Mouse (Mus musculus): ENCODE data around the gene Fkbp9. TPM values are rescaled to one million over a fixed set of nuclear protein-coding genes. Genes with fewer than 3 reads are reported as not detected.

The Fkbp9 gene
- polyA plus RNA-seq, 1 experiment from 2014 or later: 104 TPM

- ATAC-seq (replicated peaks; ENCODE audit: low FRiP score, low read depth): no peak
- no peak overlapping the region for H3K9ac ChIP-seq (ENCODE audit: low read depth, low read length)
- no peaks in the 10 kb centered on the region for H3K4me1 ChIP-seq (replicated peaks; ENCODE audit: insufficient read depth, low read length)
- 0 out of 2 replicates have a peak, but pooled peaks cover 11% of the 10 kb centered on the region for H3K36me3 ChIP-seq (ENCODE audit: insufficient read depth, low read length)
- no peak overlapping the region for H3K4me3 ChIP-seq (replicated peaks; ENCODE audit: low read depth, low read length)
- no peak overlapping the region for H3K4me2 ChIP-seq (ENCODE audit: low read length)
- no peaks in the 10 kb centered on the region for H3K9me3 ChIP-seq (replicated peaks; ENCODE audit: low read length)
- no peak for TF ChIP-seq CTCF (IDR thresholded peaks at IDR 0.05; ENCODE audit: low read depth)
- WGBS: 75% methylated on average over 4 of the region's 4 CpGs
- no peaks in the 10 kb centered on the region for H3K27me3 ChIP-seq (ENCODE audit: insufficient read depth, low read length)
- no peak for DNase-seq (ENCODE audit: low spot score)
- no peak overlapping the region for H3K27ac ChIP-seq
Observed at GRCm38 (mm10) chr6:56876870-56877269, 45.0 kb downstream of the Fkbp9 start.

GRCm38 (mm10) chr6:56877985-56878384 is 46.1 kb downstream of the Fkbp9 start:
- H3K27ac ChIP-seq: no peak overlapping the region
- ATAC-seq (replicated peaks; ENCODE audit: low FRiP score, low read depth) (no peak), DNase-seq (ENCODE audit: low spot score) (no peak)
- no peaks in the 10 kb centered on the region for H3K9me3 ChIP-seq (replicated peaks; ENCODE audit: low read length)
- H3K4me1 ChIP-seq (replicated peaks; ENCODE audit: insufficient read depth, low read length): no peaks in the 10 kb centered on the region
- H3K4me2 ChIP-seq (ENCODE audit: low read length): no peak overlapping the region
- H3K9ac ChIP-seq (ENCODE audit: low read depth, low read length): no peak overlapping the region
- 0 out of 2 replicates have a peak, but pooled peaks cover 20% of the 10 kb centered on the region for H3K36me3 ChIP-seq (ENCODE audit: insufficient read depth, low read length)
- no peaks in the 10 kb centered on the region for H3K27me3 ChIP-seq (ENCODE audit: insufficient read depth, low read length)
- TF ChIP-seq CTCF (IDR thresholded peaks at IDR 0.05; ENCODE audit: low read depth): peak; percentile 33; the same call in 1 of the 2 replicates
- WGBS: 90% methylated on average over 8 of the region's 8 CpGs
- H3K4me3 ChIP-seq (replicated peaks; ENCODE audit: low read depth, low read length): no peak overlapping the region

GRCm38 (mm10) chr6:56879352-56879955 is 47.6 kb downstream of the Fkbp9 start:
- no peaks in the 10 kb centered on the region for H3K9me3 ChIP-seq (replicated peaks; ENCODE audit: low read length)
- H3K4me3 ChIP-seq (replicated peaks; ENCODE audit: low read depth, low read length): no peak overlapping the region
- no peak overlapping the region for H3K27ac ChIP-seq
- 48% methylated on average over 1 of the region's 1 CpGs for WGBS
- ATAC-seq (replicated peaks; ENCODE audit: low FRiP score, low read depth) (peak; percentile 43), DNase-seq (ENCODE audit: low spot score) (peak; percentile 4)
- peaks cover 25% of the 10 kb centered on the region; the same call in 1 of the 2 replicates for H3K36me3 ChIP-seq (ENCODE audit: insufficient read depth, low read length)
- no peak overlapping the region for H3K9ac ChIP-seq (ENCODE audit: low read depth, low read length)
- no peaks in the 10 kb centered on the region for H3K4me1 ChIP-seq (replicated peaks; ENCODE audit: insufficient read depth, low read length)
- no peak overlapping the region for H3K4me2 ChIP-seq (ENCODE audit: low read length)
- no peak for TF ChIP-seq CTCF (IDR thresholded peaks at IDR 0.05; ENCODE audit: low read depth)
- no peaks in the 10 kb centered on the region for H3K27me3 ChIP-seq (ENCODE audit: insufficient read depth, low read length)

DNA sequence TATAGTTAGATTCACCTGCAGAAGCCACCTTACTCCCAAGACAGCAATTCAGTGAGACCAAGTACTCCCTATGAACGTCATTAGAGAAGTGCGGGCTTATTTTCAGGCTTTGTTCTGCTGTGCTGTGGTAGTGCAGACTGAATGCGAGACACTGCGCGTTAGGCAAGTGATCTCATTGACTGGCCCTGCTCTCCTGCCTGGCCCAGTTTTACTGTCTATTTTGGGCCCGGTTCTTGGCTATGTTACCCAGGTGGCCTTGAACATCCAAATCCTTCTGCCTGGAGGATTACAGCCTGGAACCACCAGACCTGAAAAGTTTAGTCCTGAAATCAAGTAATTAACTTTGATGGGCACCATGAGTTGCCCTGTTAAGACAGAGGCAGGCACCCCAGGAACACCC is 56.7 kb downstream of the Fkbp9 start:
- Histone ChIP-seq H3K4me3 (replicated peaks; ENCODE audit: low read depth, low read length) (no peak overlapping the region), H3K36me3 (ENCODE audit: insufficient read depth, low read length) (peaks cover 28% of the 10 kb centered on the region; the same call in 1 of the 2 replicates), H3K27ac (no peak overlapping the region), H3K9me3 (replicated peaks; ENCODE audit: low read length) (no peaks in the 10 kb centered on the region), H3K9ac (ENCODE audit: low read depth, low read length) (no peak overlapping the region), H3K4me2 (ENCODE audit: low read length) (no peak overlapping the region), H3K27me3 (ENCODE audit: insufficient read depth, low read length) (no peaks in the 10 kb centered on the region), H3K4me1 (replicated peaks; ENCODE audit: insufficient read depth, low read length) (no peaks in the 10 kb centered on the region)
- DNase-seq (ENCODE audit: low spot score) (no peak), ATAC-seq (replicated peaks; ENCODE audit: low FRiP score, low read depth) (no peak)
- WGBS: 94% methylated on average over 6 of the region's 6 CpGs
- TF ChIP-seq CTCF (IDR thresholded peaks at IDR 0.05; ENCODE audit: low read depth): no peak

- ATAC-seq (replicated peaks; ENCODE audit: low FRiP score, low read depth): no peak
- Histone ChIP-seq H3K27ac (no peak overlapping the region), H3K4me3 (replicated peaks; ENCODE audit: low read depth, low read length) (no peak overlapping the region), H3K27me3 (ENCODE audit: insufficient read depth, low read length) (no peaks in the 10 kb centered on the region), H3K9ac (ENCODE audit: low read depth, low read length) (no peak overlapping the region), H3K4me2 (ENCODE audit: low read length) (no peak overlapping the region), H3K36me3 (ENCODE audit: insufficient read depth, low read length) (peaks cover 25% of the 10 kb centered on the region; the same call in 1 of the 2 replicates), H3K9me3 (replicated peaks; ENCODE audit: low read length) (no peaks in the 10 kb centered on the region), H3K4me1 (replicated peaks; ENCODE audit: insufficient read depth, low read length) (no peaks in the 10 kb centered on the region)
- TF ChIP-seq CTCF (IDR thresholded peaks at IDR 0.05; ENCODE audit: low read depth): no peak
- no peak for DNase-seq (ENCODE audit: low spot score)
- WGBS: 87% methylated on average over 2 of the region's 2 CpGs
Observed at GRCm38 (mm10) chr6:56890762-56891161, 58.9 kb downstream of the Fkbp9 start.

DNA sequence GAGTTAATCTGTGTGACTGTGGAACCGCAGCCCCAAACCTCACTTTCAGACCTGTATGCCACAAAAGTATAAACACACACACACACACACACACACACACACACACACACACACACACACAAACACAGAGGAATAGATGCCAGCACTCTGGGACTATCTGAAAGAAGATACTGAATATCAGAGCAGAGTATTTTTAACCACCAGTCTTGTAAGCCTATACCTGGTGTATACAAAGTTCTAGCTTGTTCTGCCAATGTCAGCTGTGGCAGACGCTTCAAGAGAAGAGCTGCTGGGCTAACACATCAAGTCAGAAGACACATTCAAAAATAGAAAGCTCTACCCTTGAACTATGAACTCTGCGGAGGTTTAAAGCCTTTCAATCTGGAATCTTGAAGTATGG is 67.7 kb downstream of the Fkbp9 start:
- no peaks in the 10 kb centered on the region for H3K9me3 ChIP-seq (replicated peaks; ENCODE audit: low read length)
- 78% methylated on average over 3 of the region's 3 CpGs for WGBS
- peaks cover 11% of the 10 kb centered on the region for H3K4me1 ChIP-seq (replicated peaks; ENCODE audit: insufficient read depth, low read length)
- no peak overlapping the region for H3K4me3 ChIP-seq (replicated peaks; ENCODE audit: low read depth, low read length)
- no peak overlapping the region for H3K27ac ChIP-seq
- H3K9ac ChIP-seq (ENCODE audit: low read depth, low read length): no peak overlapping the region
- no peak for TF ChIP-seq CTCF (IDR thresholded peaks at IDR 0.05; ENCODE audit: low read depth)
- ATAC-seq (replicated peaks; ENCODE audit: low FRiP score, low read depth): no peak
- no peak overlapping the region for H3K4me2 ChIP-seq (ENCODE audit: low read length)
- no peaks in the 10 kb centered on the region for H3K27me3 ChIP-seq (ENCODE audit: insufficient read depth, low read length)
- H3K36me3 ChIP-seq (ENCODE audit: insufficient read depth, low read length): no peaks in the 10 kb centered on the region
- no peak for DNase-seq (ENCODE audit: low spot score)

DNA sequence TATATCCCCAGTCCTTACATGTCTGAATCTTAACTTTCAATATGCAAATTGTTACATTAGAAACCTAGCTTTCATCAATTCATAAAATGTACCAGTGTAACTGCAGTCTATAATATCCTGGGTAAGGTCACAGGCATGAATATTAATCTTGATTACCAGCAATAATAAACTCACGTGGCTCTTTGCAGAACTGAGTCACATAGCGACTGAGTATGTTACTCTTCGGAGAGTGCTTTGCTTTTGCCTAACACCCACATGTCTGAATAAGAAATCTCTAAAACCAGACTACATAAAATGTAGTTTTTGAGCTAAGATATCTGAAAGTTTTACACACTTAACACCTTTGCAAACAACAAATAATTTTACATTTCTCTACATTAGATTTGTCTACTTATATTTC is 69.5 kb downstream of the Fkbp9 start:
- no peaks in the 10 kb centered on the region for H3K36me3 ChIP-seq (ENCODE audit: insufficient read depth, low read length)
- H3K9me3 ChIP-seq (replicated peaks; ENCODE audit: low read length): no peaks in the 10 kb centered on the region
- no peak overlapping the region for H3K4me3 ChIP-seq (replicated peaks; ENCODE audit: low read depth, low read length)
- H3K27me3 ChIP-seq (ENCODE audit: insufficient read depth, low read length): no peaks in the 10 kb centered on the region
- WGBS: 66% methylated on average over 3 of the region's 3 CpGs
- ATAC-seq (replicated peaks; ENCODE audit: low FRiP score, low read depth) (no peak), DNase-seq (ENCODE audit: low spot score) (no peak)
- TF ChIP-seq CTCF (IDR thresholded peaks at IDR 0.05; ENCODE audit: low read depth): no peak
- H3K27ac ChIP-seq: no peak overlapping the region
- 0 out of 2 replicates have a peak overlapping the region, but pooled peaks have one; percentile 31 for H3K4me2 ChIP-seq (ENCODE audit: low read length)
- peaks cover 11% of the 10 kb centered on the region for H3K4me1 ChIP-seq (replicated peaks; ENCODE audit: insufficient read depth, low read length)
- H3K9ac ChIP-seq (ENCODE audit: low read depth, low read length): no peak overlapping the region
